Mouse (Mus musculus): ENCODE measurements around the gene Trpv5. TPM values are rescaled to one million over a fixed set of nuclear protein-coding genes. Genes with fewer than 3 reads are reported as not detected.

Trpv5 gene
- total RNA-seq (2015) (0.10 TPM in 1 of 2 replicates, not detected in the other), total RNA-seq (2017) (not detected in 2 replicates)

DNA sequence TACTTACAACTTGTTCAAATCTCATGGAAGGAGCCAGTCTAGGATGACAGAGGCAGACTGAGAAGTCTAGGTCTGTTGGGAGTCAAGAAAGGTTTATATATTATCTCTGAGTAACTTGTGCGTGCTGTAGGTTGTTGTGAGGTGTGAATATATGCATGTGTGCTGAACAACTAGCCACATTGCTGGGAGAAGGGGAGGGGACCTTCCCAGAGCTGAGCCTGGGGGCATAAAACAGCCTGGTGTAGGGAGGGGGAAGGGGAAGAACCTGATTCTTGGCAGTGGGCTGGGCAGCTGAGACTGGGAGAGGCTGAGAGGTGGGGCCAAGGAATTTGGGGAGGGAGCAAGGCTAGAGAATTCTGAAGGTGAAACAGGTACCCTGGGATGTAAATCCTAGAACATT, at the start of gene Trpv5:
Gene Trpv5, minus strand, starts transcription at position 101 of the 400 bp plus-strand sequence.
- ATAC-seq (replicated peaks; ENCODE audit: poor library complexity), result no peak

DNA sequence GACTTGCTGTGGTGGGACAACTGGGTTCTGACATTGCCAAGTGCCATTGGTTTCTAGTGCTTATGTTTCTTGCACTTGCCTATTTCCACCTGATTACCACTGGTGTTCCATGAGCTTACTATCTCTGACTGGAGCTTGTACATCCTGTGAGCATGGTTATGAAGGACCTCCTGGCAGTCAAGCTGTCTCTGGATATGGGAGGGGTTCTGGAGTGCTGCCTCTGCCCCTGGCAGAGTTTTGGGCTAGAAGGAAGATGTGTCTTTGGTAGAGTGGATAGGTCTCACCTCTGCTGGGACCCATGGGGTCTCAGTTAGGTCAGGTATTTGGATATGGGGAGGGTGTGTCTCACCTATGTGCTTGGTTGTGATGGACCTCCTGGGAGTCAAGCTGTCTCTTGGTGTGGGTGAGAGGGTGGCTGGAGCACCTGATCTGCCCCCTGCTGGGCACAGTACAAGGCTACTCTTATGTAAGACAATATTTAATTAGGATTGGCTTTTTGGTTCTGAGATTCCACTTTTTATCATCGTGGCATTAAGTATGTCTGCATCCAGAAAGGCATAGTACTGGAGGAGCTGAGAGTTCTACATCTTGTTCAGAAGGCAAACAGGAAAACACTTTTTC, 47.5 kb upstream of the Trpv5 start:
- ATAC-seq (replicated peaks; ENCODE audit: poor library complexity), result peak; percentile 85

DNA sequence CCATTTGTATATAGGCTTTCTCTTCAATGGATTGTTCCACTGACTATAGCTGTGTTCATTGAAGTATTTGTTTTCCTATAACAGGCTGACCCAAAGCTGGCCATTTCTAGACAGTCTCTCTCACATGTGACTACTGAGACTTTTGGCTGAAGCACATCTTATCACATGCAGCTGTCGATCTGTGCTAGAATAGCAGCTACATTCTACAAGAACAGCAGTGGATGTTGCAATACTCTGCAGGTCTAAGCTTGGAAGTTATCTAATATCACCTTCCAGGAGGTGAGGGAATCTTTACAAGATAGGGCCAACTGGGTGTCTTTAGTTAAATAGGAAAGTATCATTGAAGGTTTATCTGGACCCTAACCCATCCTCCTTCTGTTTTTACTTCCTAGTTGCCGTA, 40.9 kb upstream of the Trpv5 start:
- ATAC-seq (replicated peaks; ENCODE audit: poor library complexity), result peak; percentile 34; the same call in 1 of the 2 replicates

DNA sequence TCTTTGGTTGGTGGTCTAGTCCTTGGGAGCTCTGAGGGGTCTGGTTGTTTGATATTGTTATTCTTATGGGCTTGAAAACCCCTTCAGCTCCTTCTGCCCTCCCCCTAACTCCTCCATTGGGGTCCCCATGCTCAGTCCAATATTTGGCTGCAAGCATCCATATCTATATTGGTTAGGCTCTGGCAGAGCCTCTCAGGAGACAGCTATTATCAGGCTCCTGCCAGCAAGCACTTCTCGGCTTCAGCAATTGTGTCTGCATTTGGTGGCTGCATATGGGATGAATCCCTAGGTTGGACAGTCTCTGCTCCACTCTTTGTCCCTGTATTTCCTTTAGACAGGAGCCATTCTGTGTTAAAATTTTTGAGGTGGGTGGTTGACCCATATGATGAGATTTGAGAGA, 29.7 kb upstream of the Trpv5 start:
- ATAC-seq (replicated peaks; ENCODE audit: poor library complexity), result no peak

DNA sequence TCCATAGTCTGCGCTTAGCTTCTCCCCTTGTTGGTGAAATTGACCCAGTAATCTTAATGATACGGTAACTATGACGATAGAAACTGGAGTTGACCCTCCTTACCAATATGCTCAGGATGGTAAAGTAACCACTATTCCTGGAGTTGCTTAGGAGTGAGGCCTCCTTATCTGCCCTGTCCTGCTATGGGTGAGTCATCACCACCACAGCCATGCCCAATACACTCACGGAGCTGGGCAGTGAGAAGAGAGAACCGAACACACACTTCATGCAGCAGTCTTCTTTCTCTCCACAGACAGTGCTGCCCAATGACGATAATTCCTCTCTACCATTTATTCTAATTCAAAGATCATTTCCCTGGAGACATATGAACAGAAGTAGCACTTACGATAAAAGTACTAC, 25.7 kb upstream of the Trpv5 start:
- peak; percentile 45 for ATAC-seq (replicated peaks; ENCODE audit: poor library complexity)

DNA sequence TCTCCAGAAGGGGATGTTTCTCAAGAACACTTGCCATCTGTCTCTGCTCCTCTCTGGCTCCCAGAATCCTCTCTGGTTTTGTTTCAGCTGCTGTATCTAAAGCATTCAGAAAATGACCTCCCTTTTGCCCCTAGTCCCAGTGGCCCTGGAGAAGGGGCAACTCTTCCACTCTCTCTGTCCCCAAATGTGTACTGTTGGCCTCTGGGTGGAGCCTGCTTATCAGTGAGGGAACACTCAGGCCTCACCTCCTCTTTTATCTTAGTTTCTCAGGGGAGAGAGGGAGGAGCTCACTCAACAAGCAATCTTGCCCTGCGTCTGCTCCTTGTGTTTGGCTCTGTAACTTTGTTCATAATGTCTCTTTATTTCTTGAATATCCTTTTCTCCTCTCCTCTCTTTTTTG, 23.6 kb upstream of the Trpv5 start, which contains the start of gene Kel:
Gene Kel, minus strand, starts transcription at position 217 of the 400 bp plus-strand sequence.
- ATAC-seq (replicated peaks; ENCODE audit: poor library complexity), result peak; percentile 92

DNA sequence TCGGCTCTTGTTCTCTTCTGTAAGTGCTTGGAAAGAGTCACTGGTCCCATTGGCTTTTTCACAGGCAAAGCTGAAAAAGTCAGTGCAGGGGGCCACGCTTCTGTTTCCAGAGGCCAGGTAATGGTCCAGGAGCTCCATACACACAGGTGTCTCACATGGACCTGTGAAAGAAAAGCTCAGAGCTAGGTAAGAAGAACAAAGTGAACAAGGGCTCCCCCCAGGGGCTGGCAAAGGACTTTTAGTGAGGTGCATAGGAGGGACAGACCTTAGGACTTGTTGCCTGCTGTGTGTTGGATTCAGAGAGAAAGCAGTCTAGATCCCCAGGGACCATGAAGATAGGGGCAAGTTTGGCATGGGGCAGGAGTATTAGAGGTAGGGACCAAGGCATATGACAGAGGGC, 22.4 kb upstream of the Trpv5 start:
- peak; percentile 51 for ATAC-seq (replicated peaks; ENCODE audit: poor library complexity)

DNA sequence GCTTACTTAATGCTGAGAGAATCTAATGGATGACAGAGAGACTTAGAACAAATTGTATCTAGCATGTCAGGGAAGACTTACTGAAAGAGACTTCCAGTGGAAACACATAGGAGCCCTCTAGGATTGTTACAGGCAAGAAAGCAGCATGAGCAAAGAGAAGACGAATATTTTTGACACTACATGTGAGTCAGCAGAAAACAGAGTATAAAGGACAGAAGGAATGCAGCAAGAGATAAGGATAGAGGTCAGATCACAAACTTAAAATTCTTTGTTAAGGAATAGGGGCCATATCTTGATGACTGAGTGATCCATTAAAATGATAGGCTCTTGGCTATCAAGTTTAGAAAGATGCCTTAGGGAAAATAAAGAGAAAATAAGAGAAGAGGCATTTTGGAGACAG, 20.7 kb upstream of the Trpv5 start:
- no peak for ATAC-seq (replicated peaks; ENCODE audit: poor library complexity)

DNA sequence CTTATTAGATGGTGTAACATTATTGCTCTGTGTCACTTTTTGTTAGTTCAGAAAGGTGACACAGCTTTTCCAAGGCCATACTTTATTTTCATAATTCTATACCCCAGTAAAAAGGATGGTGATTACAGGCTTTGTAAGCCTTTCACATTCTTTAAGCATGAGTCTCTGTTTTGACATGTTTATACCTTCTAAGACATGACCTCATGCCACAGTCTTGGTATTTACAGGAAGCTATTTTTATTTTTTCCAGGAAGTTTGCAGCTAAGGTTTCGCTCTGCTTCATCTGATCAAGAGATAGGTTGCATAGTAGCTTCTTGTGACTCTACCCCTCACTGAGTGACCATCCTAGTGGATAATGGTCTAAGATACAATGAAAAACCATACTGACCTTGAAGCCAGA, 13.8 kb upstream of the Trpv5 start:
- no peak for ATAC-seq (replicated peaks; ENCODE audit: poor library complexity)

DNA sequence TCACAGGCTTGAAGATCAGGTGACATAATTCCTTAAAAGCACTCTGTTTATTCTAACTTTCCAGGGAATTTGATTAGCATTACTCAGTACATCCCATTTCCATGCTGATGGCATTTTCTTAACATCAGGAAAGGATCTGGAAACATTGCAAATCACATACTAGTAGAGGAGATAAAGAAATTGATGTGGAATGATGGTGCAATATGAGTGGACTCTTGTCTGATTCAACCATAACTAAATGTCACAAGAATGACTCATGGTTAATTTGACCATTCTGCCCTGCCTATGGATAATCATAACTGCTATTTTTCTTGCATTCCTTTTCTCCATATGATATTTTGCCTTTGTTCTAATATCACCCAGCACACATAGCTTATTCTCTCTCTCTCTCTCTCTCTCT, 11.6 kb upstream of the Trpv5 start:
- ATAC-seq (replicated peaks; ENCODE audit: poor library complexity), result no peak

DNA sequence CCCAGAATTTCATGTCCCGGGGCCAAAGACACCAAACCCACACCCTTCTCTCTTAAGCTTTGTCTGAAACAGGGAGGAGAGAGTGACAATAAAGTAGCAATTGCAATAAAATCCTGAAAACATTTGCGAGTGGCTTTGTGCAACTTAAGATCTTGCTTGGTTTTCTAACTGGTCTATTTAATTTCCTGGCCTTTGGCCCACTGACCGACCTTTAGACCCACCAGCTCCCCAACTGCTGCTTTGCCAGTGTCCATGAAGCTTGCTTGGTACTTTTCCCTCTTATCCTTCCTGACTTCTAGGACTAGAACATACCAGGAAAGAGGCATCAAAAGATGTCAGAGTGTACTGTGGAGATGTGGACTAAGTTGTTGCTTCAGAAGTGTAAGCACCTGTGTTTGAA, 5.0 kb upstream of the Trpv5 start:
- ATAC-seq (replicated peaks; ENCODE audit: poor library complexity), result no peak

DNA sequence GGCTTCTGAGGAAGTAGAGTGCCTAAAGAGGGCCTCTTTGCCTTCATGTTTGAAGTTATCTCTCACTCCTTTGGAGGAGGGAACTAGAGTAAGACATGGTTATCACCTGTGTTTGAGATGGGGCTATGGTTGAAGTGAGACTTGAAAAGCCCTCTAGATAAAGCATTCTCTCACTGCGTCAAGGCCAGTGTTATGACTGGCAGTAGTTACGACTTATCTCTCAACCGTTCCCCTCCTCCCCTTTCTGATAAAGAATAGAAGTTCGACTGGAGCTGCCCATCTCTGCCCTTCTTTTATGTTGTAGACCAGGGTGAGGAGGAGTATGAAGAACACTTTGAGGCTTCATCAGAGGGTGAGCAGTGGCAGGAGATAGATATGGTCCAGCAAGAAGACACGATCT, 4.3 kb upstream of the Trpv5 start:
- ATAC-seq (replicated peaks; ENCODE audit: poor library complexity), result peak; percentile 51

DNA sequence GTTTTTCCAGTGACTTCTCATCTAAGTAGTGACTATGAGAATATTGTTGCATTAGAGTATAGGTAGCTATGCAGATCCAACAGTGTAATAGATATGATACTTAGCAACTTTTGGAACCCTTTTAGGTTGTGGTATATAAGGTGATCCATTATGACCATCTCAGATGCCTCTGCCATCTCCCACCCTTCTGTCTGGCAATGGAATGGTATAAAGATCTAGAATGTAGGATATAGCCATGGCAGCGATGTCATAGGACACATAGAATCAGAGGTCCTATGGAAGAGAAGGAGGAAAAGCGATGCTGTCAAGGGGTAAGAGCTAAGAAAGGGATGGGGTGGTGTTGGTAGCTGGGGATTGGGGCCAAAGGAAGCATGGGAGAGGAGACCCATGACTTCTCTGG, 3.6 kb upstream of the Trpv5 start, which contains the start of gene Llcfc1:
Gene Llcfc1, plus strand, starts transcription at position 301 of the 400 bp plus-strand sequence.
- ATAC-seq (replicated peaks; ENCODE audit: poor library complexity), result no peak

DNA sequence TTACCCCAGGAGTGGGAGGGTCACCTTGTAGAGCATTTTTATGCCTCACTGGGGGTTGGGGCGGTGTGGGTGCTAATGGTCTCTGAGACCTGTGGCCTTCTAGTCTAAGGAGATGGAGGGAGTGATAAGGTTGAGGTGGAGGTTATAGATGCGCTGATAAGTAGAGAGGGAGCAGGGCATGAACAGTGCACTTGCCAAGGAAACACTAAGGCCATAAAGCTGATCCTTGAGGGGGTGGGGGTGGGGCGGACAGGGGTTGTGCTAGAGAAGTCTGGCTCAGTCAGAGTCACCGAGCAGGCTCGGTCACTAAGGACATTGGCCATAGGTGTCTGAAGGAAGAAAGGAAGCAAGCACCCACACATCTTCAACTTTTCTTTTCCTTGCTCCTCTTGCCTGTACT, 1.1 kb upstream of the Trpv5 start:
- ATAC-seq (replicated peaks; ENCODE audit: poor library complexity), result no peak

DNA sequence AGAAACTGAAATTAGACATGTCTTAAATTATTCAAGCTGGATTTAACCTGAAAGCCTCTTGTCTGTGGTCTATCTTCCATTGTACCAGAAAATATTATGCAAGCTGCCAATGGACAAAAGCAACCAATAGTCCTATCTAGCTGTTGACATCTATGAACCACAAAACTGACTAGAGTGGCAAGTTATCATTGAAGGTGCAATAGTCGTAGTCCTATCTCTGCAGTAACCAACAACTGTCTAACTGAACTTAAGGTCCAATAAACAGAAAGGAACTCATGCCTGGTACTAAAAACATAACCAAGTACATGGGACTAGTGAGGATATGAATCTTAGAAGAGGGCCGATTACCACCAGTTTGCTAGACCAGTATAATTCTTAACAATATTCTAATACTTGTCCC, 4.0 kb downstream of the Trpv5 start:
- ATAC-seq (replicated peaks; ENCODE audit: poor library complexity), result 0 out of 2 replicates have a peak, but pooled peaks have one; percentile 26

DNA sequence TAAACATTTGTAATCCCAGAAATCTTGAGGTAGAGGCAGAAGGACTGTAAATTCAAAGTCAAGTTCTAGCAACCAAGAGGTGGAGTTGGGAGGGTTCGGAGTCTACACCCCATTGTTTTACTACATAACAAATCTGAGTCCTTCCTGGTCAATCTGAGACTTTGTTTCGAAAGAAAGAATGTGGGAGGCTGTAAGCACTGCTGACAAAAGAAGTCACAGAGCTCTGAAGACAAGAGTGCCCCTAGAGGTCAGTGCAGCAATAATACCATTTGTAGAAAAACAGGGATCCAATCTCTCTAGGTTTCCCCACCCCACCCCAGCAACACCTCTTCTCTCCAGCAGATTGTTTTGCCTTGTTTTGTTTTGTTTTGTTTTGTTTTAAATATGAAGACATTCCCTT, 18.2 kb downstream of the Trpv5 start:
- peak; percentile 96 for ATAC-seq (replicated peaks; ENCODE audit: poor library complexity)

DNA sequence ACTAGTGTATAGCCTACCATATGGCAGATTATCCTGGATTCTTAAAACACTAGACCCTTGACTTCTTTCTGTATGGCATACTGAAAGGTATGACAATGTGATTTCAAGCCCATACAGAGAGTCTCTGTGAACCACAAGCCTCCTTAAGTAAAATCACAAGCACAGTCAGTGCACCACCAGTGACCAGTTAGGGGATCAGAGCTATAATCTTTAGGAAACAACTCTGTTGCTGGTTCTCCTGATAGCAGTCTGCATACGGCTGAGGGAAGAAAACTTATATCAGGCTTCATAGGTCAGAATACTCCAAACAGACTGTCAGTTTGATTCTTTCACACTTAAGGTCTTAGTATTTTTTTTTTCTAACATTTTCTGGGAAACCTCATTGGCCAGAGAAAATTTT, 22.1 kb downstream of the Trpv5 start:
- no peak; the same call in 1 of the 2 replicates for ATAC-seq (replicated peaks; ENCODE audit: poor library complexity)

DNA sequence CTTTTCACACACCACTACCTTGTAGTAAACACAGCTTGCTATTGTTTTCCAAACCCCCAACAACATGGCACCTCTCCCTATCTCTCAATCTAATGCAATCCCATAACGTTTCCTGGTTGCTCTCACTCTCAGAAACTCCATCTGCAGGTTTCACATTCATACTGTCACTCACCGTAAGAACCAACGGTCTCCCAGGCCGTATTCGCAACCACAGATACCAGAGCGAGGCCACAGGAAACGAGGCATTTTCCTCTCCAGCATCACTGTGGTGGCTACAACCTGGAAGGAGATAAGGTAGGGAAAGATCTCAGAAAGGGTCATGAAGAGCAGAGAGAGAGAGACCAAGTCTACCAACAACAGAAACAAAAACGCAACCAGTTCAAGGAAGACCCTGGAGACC, 25.9 kb downstream of the Trpv5 start:
- peak; percentile 86 for ATAC-seq (replicated peaks; ENCODE audit: poor library complexity)

DNA sequence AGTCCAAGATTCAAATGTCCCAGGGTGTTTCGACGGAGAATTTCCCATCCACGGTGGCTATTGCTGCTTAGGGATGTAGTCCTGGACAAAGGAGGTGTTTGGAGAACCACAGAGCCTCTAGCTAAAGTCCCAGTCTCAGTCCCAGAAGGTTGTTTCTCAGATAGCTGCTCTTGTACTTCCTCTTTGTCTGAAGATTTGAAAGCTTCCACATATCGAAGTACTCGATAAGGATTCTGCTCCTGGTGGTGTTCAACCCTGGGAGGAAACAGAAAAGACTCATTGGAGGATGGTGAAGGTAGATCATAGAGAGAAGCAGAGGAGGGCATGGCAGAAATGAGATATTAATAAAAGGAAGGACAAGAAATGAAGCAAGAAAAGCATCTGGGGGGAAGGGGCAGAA, 27.4 kb downstream of the Trpv5 start:
- ATAC-seq (replicated peaks; ENCODE audit: poor library complexity), result peak; percentile 38; the same call in 1 of the 2 replicates

DNA sequence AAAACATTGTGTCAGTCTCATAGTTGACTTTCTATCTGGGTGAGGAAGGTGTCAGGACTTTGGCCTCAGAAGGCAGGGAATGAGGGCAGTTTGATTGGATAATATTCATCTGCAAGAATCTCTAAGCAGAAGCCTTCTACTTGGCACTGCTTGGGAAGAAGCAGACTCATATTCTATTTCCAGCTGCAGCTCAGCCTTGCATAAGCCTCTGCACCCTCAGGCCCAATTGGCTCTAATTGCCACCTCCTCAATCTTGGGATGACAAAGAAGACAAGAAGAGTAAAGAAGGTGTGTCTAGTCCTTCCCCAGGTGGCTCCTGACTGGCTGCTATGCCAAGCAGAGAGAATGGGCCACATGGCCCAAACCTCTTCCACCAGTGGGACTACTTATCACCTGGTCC, 33.9 kb downstream of the Trpv5 start:
- ATAC-seq (replicated peaks; ENCODE audit: poor library complexity), result no peak

DNA sequence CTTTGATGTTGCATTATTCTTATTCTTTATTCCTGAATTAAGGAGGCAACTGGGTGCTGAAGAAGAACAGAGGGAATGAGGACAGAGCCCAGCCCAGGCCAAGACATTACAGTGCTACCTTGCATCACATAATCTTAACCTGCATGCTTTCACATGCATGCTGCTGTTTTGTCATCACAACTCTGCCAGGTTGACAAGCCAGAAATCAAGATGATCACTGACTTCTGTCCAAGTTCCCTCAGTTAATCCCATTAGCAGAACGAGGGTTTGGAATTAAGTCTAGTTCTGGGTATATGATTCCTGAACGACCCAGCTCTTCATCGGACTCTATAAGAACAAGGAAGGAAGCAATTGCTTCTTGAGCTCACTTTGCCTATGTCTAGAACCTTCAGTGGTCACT, 34.3 kb downstream of the Trpv5 start:
- no peak for ATAC-seq (replicated peaks; ENCODE audit: poor library complexity)

DNA sequence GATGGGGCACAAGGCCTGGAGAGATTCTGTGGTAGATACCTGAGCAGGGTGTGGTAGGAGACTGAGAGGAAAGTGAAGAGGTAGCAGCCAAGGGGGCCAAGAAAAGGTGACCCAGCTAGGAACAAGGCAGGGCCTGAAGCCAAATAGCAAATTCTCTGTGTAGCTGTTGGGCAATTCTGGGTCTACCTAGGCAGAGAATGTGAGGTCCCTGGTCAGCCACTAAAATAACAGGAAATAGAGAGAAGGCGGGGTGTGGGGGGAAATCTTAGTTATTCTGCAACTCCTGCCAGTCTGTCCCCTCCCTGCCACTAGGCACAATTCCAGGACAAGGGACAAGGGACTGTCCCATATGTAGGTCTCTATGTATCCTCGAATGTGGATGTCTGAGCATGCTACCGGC, 37.3 kb downstream of the Trpv5 start:
- ATAC-seq (replicated peaks; ENCODE audit: poor library complexity), result peak; percentile 67

DNA sequence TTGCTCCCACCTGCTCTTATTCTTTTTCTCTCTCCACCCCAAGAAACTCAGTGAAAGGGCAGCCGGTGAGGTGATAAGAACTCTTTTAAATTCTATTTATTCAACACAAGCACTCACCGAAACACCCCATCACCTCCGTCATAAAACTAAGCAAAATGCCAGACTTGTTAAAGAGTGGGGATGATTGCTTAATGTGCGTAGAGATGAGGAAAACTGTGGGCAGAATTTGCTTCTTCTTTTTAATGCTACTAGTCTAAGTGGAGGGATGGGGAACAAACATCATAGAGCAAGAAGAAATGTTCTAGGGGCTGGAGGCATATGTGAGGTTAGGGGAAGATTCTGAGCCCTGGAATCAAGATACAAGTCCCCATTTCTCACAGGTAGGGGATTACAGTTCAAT, 37.8 kb downstream of the Trpv5 start:
- ATAC-seq (replicated peaks; ENCODE audit: poor library complexity), result peak; percentile 78
